Mouse (Mus musculus) cerebellum, postnatal 36 days (tissue): ENCODE measurements around the gene Vps18.

Experiments used
- DNase-seq, 2 experiments: peaks; one replicate each; pipeline ENCODE4 v3.0.0; 2021 to 2022; ENCODE audit warnings: mixed read lengths in 2 of 2

Gene Vps18

GRCm38 (mm10) chr2:119292852-119293251, 4.3 kb downstream of the Vps18 start:
- peak; percentile 71 to 78 for DNase-seq

GRCm38 (mm10) chr2:119293311-119293710, 4.8 kb downstream of the Vps18 start:
- peak in 1 of 2 experiments; percentile 36 for DNase-seq

GRCm38 (mm10) chr2:119293776-119294390, 5.3 kb downstream of the Vps18 start:
- DNase-seq: peak; percentile 61 to 63

- DNase-seq: peak; percentile 36 to 40
Measured at GRCm38 (mm10) chr2:119294411-119294810, 5.9 kb downstream of the Vps18 start.

GRCm38 (mm10) chr2:119296756-119297155, 8.2 kb downstream of the Vps18 start:
- no peak for DNase-seq

- DNase-seq: no peak
Measured at GRCm38 (mm10) chr2:119297506-119297905, 9.0 kb downstream of the Vps18 start.

- peak; percentile 75 to 78 for DNase-seq
Measured at GRCm38 (mm10) chr2:119298330-119298729, 9.8 kb downstream of the Vps18 start.

GRCm38 (mm10) chr2:119298839-119299238, 10.3 kb downstream of the Vps18 start:
- no peak for DNase-seq

- peak; percentile 69 to 74 for DNase-seq
Measured at GRCm38 (mm10) chr2:119299981-119300818, 11.7 kb downstream of the Vps18 start.

- no peak for DNase-seq
Measured at GRCm38 (mm10) chr2:119300819-119301493, 12.4 kb downstream of the Vps18 start.

- DNase-seq: no peak
Measured at GRCm38 (mm10) chr2:119302876-119303275, 14.3 kb downstream of the Vps18 start.

GRCm38 (mm10) chr2:119304391-119304790, 15.9 kb downstream of the Vps18 start:
- no peak for DNase-seq

GRCm38 (mm10) chr2:119304798-119305208, 16.3 kb downstream of the Vps18 start:
- DNase-seq: no peak

- no peak for DNase-seq
Measured at GRCm38 (mm10) chr2:119311544-119311943, 23.0 kb downstream of the Vps18 start.

- DNase-seq: no peak
Measured at GRCm38 (mm10) chr2:119312380-119312958, 23.9 kb downstream of the Vps18 start.

GRCm38 (mm10) chr2:119313780-119314479, 25.4 kb downstream of the Vps18 start:
- DNase-seq: no peak

GRCm38 (mm10) chr2:119314742-119315310, 26.3 kb downstream of the Vps18 start:
- DNase-seq: no peak

GRCm38 (mm10) chr2:119318043-119318710, 29.6 kb downstream of the Vps18 start:
- DNase-seq: no peak

- no peak for DNase-seq
Measured at GRCm38 (mm10) chr2:119320571-119320970, 32.0 kb downstream of the Vps18 start.

- DNase-seq: no peak
Measured at GRCm38 (mm10) chr2:119321771-119322586, 33.4 kb downstream of the Vps18 start.
